Mouse (Mus musculus): Measurements from ENCODE around the gene Wdr62.

DNA sequence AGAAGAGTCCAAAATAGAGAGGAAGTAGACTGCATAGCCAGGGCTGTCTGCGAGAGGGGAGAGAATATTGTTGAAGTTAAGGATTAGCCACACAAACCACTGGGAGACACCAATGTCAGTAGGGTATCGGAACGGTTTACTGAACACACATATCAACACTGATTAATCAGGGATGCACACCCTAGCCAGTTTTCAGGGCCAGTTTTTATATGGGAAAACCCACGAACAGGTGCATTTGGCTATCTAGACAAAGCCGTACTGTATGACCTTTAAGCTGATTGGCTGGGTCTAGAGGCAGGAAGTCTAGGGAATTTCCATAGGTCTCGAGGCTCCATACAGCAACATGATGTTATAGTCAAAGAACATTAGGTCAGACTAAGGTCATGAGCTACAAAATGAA lies 42.6 kb upstream of the Wdr62 start:
- TF ChIP-seq CTCF (IDR thresholded peaks at IDR 0.05) (no peak), EP300 (IDR thresholded peaks at IDR 0.05; ENCODE audit: insufficient read depth, low read depth, low read length) (no peak)
